Mouse (Mus musculus) ES-Bruce4 (cell line): ENCODE results near the gene Psd4. TPM values are rescaled to one million over a fixed set of nuclear protein-coding genes. Genes with fewer than 3 reads are reported as not detected.

Source experiments
- H3K27ac ChIP-seq: 2 replicates; pipeline ENCODE4 v1.5.1; 2012; ENCODE audit warnings: low read length, inconsistent platforms; ENCODE audit not compliant: insufficient read depth
- H3K27me3 ChIP-seq: 2 replicates; pipeline ENCODE4 v1.6.1; 2012; ENCODE audit warnings: mild to moderate bottlenecking, low read length, inconsistent platforms; ENCODE audit not compliant: control insufficient read depth, poor library complexity, insufficient read depth, severe bottlenecking
- H3K36me3 ChIP-seq: 2 replicates; pipeline ENCODE4 v1.6.1; 2012; ENCODE audit warnings: inconsistent platforms, mild to moderate bottlenecking, low read length, moderate library complexity; ENCODE audit not compliant: control insufficient read depth, poor library complexity, insufficient read depth, severe bottlenecking
- H3K4me1 ChIP-seq: one replicate; pipeline ENCODE4 v1.8.1; 2011; ENCODE audit warnings: low read length; ENCODE audit not compliant: control insufficient read depth, insufficient read depth
- H3K4me3 ChIP-seq: 2 replicates; pipeline ENCODE4 v1.5.1; 2011; ENCODE audit warnings: low read depth, mild to moderate bottlenecking, low read length
- H3K9ac ChIP-seq: 2 replicates; pipeline ENCODE4 v1.6.1; 2012; ENCODE audit warnings: low read depth, mild to moderate bottlenecking, inconsistent platforms; ENCODE audit not compliant: poor library complexity, severe bottlenecking
- H3K9me3 ChIP-seq: replicated peaks from 2 replicates; pipeline ENCODE4 v1.6.1; 2012; ENCODE audit warnings: mild to moderate bottlenecking, low read length, inconsistent platforms; ENCODE audit not compliant: control insufficient read depth, poor library complexity, insufficient read depth, severe bottlenecking
- CTCF ChIP-seq: IDR thresholded peaks from one replicate; pipeline ENCODE4 v1.8.1; 2011; ENCODE audit warnings: low read depth, low read length
- EP300 ChIP-seq: IDR thresholded peaks from 2 replicates; pipeline ENCODE4 v1.6.1; 2011; ENCODE audit warnings: low read depth, low read length; ENCODE audit not compliant: insufficient read depth
- POLR2A ChIP-seq: IDR thresholded peaks from one replicate; pipeline ENCODE4 v1.8.1; 2011; ENCODE audit warnings: low read length; ENCODE audit not compliant: insufficient read depth
- polyA plus RNA-seq: library from polyadenylated mRNA; stranded (reverse); fragments of >200 nt; gene quantifications from 2 replicates; pipeline ENCODE4 v1.2.4, GENCODE M21; 2011; ENCODE audit warnings: low read depth; ENCODE audit not compliant: missing spikeins, insufficient read depth, insufficient read length

Gene Psd4
- polyA plus RNA-seq, 1 experiment = 3.6 TPM

DNA sequence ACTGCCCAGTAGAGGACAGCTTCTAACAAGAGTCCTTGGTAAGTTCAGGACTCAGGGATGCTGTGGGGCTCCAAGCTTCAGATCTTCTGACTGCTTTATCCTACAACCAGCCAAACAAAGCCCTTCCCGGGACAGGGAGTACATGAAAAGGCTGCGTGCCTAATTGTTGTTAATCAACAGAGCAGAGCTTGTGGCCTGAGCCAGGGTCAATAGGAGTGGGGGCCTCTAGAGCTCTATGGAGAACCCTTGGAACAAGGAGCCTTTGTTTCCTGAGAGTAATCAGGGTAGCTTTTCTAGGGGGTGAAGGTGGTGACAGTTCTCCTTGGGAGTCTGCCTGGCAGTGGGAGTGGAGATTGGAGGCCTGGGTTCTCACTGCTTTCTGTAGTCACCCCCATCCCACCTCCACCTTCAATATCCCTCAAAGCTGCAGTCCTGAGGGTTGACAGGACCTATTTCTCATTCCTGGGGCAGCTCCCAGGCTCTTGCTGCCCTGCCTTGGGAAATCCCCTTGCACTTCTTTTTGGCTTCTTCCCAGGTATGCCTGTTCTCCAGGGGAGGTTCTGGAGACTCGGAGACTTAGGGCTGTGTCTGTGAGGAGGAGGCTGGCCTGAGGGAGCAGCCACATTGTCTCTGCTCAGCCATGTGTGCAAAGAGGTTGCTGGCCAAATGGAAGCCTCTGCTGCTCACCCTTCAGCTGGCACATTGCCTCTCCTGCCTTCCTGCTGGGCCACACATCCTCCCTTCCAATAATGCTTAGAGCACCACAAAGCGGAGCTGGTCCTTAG is 40.5 kb downstream of the Psd4 start:
- Histone ChIP-seq H3K36me3 (no peaks in the 10 kb centered on the region), H3K9me3 (no peaks in the 10 kb centered on the region), H3K9ac (no peak overlapping the region), H3K4me1 (no peaks in the 10 kb centered on the region), H3K4me3 (no peak overlapping the region), H3K27ac (no peak overlapping the region), H3K27me3 (no peaks in the 10 kb centered on the region)
- TF ChIP-seq POLR2A (no peak), CTCF (no peak), EP300 (no peak)

DNA sequence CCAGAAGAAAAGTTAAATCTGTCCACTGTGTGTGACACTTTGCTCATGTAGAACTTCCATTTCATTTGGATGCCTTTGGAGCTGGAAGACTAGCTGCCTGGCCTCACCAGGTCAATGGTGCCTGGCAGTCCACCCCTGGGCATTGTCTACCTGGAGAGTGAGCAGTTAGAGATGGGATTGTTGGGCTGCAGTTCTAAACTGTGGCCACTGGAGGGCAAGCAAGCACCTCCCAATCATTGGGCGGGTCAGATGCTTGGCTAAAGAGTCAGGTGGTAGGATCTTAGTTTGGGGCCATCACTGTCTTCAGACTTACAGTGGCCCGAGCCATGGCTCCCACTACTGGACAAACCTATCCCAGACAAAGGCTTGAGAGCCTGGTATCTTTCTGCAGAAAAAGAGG is 41.8 kb downstream of the Psd4 start:
- Histone ChIP-seq H3K27me3 (no peaks in the 10 kb centered on the region), H3K9me3 (no peaks in the 10 kb centered on the region), H3K27ac (no peak overlapping the region), H3K36me3 (no peaks in the 10 kb centered on the region), H3K9ac (no peak overlapping the region), H3K4me1 (no peaks in the 10 kb centered on the region), H3K4me3 (no peak overlapping the region)
- TF ChIP-seq EP300 = no peak
- TF ChIP-seq CTCF = peak; percentile 95

DNA sequence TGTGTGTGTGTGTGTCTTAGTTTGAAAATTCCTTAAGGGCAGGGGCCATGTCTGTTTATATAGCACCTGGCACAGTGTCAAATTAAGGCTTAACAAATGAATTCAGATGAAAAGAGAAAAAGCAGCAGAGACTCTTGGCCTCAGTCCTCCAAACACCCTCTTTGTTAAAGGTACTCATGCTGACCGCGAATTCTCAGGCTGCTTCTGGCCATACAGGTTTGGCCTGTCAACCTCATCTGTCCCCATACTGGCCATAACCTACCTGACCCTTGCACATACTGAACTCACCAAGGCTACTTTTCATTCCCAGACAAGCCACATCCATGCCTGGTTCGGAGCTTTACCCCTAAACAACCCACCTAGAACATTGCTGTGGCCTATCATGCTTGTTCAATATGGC is 45.8 kb downstream of the Psd4 start:
- no peak for TF ChIP-seq EP300
- no peak for TF ChIP-seq POLR2A
- TF ChIP-seq CTCF = no peak
- Histone ChIP-seq H3K9ac (no peak overlapping the region), H3K27ac (no peak overlapping the region), H3K4me3 (no peak overlapping the region), H3K27me3 (no peaks in the 10 kb centered on the region), H3K36me3 (no peaks in the 10 kb centered on the region), H3K9me3 (no peaks in the 10 kb centered on the region), H3K4me1 (no peaks in the 10 kb centered on the region)

DNA sequence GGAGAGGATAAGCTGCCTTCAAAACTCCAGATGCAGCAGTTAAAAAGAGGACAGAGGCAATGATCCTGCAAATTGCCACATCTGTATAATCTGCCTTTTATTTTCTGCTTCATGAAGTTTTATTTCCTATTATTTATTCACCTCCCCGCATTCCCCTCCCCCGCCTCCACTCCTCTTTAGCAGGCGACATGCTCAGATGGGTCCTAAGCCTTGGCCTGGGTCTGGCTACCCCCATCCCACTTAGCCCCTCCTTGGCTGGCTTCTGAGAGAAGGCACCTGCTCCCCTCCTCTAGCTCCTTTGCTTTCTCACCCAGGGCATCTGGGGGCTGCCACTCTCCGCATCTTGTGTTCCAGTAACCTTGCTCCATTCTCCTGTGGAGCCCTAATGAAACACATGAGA is 46.3 kb downstream of the Psd4 start:
- Histone ChIP-seq H3K4me3 (no peak overlapping the region), H3K4me1 (no peaks in the 10 kb centered on the region), H3K36me3 (no peaks in the 10 kb centered on the region), H3K27ac (no peak overlapping the region), H3K9ac (no peak overlapping the region), H3K9me3 (no peaks in the 10 kb centered on the region), H3K27me3 (no peaks in the 10 kb centered on the region)
- TF ChIP-seq POLR2A (no peak), EP300 (no peak), CTCF (no peak)

DNA sequence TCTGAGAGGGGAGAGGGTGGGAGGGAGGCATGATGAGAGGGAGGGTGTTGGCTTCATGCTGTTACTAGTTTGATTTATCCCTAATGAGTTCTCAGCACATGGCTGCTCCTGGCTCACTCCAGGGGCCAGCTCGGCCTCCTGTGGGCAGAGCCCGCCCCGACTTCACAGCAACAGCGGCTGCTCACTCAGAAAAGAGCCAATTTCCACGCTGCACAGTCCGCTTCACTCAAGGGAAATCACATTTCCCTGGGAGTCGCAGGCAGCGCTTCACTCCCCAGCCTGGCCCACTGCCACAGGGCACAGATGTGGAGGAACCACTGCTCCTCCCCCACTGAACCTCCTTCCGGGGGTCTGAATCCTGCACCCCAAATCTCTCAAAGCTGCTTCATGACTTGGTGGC is 49.3 kb downstream of the Psd4 start:
- no peak for TF ChIP-seq EP300
- TF ChIP-seq CTCF = no peak
- no peak for TF ChIP-seq POLR2A
- H3K27me3 ChIP-seq = no peaks in the 10 kb centered on the region
- H3K9me3 ChIP-seq = no peaks in the 10 kb centered on the region
- H3K4me3 ChIP-seq = no peak overlapping the region
- no peaks in the 10 kb centered on the region for H3K36me3 ChIP-seq
- H3K4me1 ChIP-seq = no peaks in the 10 kb centered on the region
- no peak overlapping the region for H3K27ac ChIP-seq
- H3K9ac ChIP-seq = no peak overlapping the region

DNA sequence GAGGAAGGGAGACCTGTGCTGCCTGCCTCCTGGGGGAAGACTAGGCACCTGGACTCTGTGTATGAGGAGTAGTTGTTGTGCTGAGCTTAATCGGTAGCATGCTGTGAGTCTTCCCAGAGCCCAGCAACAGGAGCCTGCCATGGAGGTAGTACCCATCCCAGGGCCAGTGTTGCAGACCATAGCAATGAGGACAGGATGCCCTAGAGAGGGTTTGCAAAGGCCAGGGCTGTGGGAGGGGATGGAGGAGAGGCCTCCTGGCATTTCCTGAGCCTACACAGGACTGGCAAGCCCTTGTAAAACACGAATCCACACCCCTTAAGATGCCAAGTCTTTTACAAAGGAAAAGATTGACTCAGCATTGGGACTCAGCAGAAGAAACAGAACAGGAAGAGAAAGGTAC is 49.7 kb downstream of the Psd4 start:
- TF ChIP-seq CTCF (no peak), POLR2A (no peak), EP300 (no peak)
- no peaks in the 10 kb centered on the region for H3K27me3 ChIP-seq
- no peak overlapping the region for H3K4me3 ChIP-seq
- H3K27ac ChIP-seq = no peak overlapping the region
- no peaks in the 10 kb centered on the region for H3K4me1 ChIP-seq
- H3K36me3 ChIP-seq = no peaks in the 10 kb centered on the region
- H3K9ac ChIP-seq = no peak overlapping the region
- no peaks in the 10 kb centered on the region for H3K9me3 ChIP-seq
